Mouse (Mus musculus): ENCODE data around the gene Tmc6. TPM values are rescaled to one million over a fixed set of nuclear protein-coding genes. Genes with fewer than 3 reads are reported as not detected.

Tmc6 gene
- polyA plus RNA-seq, 1 experiment from 2014 or later: 11.5 TPM

Other genes starting within 250 kb of the Tmc6 start
- gene Tnrc6c, start 127.9 kb downstream of the Tmc6 start, polyA plus RNA-seq (2016; fragmentation: Nextera tagmentation; extraction: Ambion mirVana): 25.0 and 26.6 TPM in 2 replicates
- gene Tmc8, start 122 bp downstream of the Tmc6 start, polyA plus RNA-seq (2016; fragmentation: Nextera tagmentation; extraction: Ambion mirVana): 1.0 and 1.4 TPM in 2 replicates
- gene 6030468B19Rik, start 15.5 kb upstream of the Tmc6 start, polyA plus RNA-seq (2016; fragmentation: Nextera tagmentation; extraction: Ambion mirVana): 0.42 TPM in 1 of 2 replicates, not detected in the other
- 0.70 TPM in 1 of 2 replicates, not detected in the other for gene Gm20708, start 27.5 kb upstream of the Tmc6 start, polyA plus RNA-seq (2016; fragmentation: Nextera tagmentation; extraction: Ambion mirVana)
- gene Syngr2, start 27.5 kb upstream of the Tmc6 start, polyA plus RNA-seq (2016; fragmentation: Nextera tagmentation; extraction: Ambion mirVana): 19.0 and 19.4 TPM in 2 replicates
- gene Afmid, start 43.7 kb upstream of the Tmc6 start, polyA plus RNA-seq (2016; fragmentation: Nextera tagmentation; extraction: Ambion mirVana): 3.4 and 4.0 TPM in 2 replicates
- gene Tk1, start 43.9 kb upstream of the Tmc6 start, polyA plus RNA-seq (2016; fragmentation: Nextera tagmentation; extraction: Ambion mirVana): 53.8 and 54.4 TPM in 2 replicates
- 168 and 183 TPM in 2 replicates for gene Birc5, start 67.1 kb upstream of the Tmc6 start, polyA plus RNA-seq (2016; fragmentation: Nextera tagmentation; extraction: Ambion mirVana)
- gene Tmem235, start 78.6 kb upstream of the Tmc6 start, polyA plus RNA-seq (2016; fragmentation: Nextera tagmentation; extraction: Ambion mirVana): not detected in 2 replicates
- gene Tha1, start 91.3 kb upstream of the Tmc6 start, polyA plus RNA-seq (2016; fragmentation: Nextera tagmentation; extraction: Ambion mirVana): 3.1 and 3.2 TPM in 2 replicates
- gene Socs3, start 187.8 kb upstream of the Tmc6 start, polyA plus RNA-seq (2016; fragmentation: Nextera tagmentation; extraction: Ambion mirVana): 9.2 and 10.1 TPM in 2 replicates
- gene Pgs1, start 204.1 kb upstream of the Tmc6 start, polyA plus RNA-seq (2016; fragmentation: Nextera tagmentation; extraction: Ambion mirVana): 50.2 and 50.3 TPM in 2 replicates

Measured in neural tube, embryonic 12.5 days (tissue).